Mouse (Mus musculus): Measurements from ENCODE around the gene Gpr146. TPM values are rescaled to one million over a fixed set of nuclear protein-coding genes. Genes with fewer than 3 reads are reported as not detected.

Gene Gpr146
- total and polyA plus RNA-seq, 2 experiments from 2014 or later, result 3.0 to 4.1 TPM

DNA sequence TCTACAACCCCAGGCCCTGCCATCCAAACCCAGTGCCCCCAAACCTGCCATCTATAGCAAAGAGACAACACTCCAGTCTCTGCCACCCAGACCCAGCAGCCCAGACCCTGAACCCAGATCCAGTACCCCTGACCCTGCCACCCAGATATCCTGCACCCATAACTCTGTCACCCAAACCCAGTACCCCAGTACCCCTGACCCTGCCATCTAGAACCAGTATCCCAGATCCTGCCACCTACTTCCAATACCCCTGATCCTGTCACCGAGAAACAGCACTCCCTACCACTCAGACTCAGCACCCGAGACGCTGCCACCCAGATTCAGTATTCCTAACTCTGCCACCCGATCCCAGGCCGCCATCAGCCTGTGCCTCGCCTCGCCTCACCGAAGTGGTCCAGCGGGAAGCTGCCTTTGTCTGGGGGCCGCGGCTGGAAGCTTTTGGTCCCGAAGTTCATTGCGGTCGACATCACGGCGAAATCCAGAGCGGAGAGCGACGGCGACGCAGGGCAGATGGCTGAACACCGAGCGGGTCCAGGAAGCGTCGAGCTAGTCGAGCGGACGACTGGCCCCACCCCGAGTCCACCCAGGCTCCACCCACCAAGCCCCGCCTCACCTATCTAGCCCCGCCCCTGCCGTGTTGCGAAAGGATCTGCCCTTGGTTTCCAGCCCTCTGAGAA lies 32.7 kb upstream of the Gpr146 start:
- ATAC-seq (ENCODE audit: low FRiP score), result peak; percentile 92

DNA sequence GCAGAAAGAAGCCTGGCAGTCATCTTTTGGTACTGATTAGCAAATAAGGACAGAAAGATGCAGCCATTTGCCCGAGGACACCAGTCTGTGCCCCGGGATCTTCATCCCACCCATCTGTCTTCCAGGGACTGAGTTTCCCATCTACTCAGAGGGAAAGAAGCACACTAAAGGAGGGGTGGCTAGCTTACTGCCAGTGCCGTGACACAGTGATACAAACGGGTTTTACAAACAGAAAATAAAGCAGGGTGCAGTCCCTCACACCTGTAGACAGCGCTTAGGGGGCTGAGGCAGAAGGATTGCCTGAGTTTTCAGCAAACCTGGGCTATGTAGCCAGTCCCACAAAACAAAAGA lies 32.2 kb upstream of the Gpr146 start:
- Histone ChIP-seq H3K4me1 (ENCODE audit: insufficient read depth, low read length) (peaks cover 2% of the 10 kb centered on the region; the same call in 1 of the 2 replicates), H3K9me3 (ENCODE audit: low read length) (no peaks in the 10 kb centered on the region), H3K4me3 (ENCODE audit: low read depth, low read length) (peak overlapping the region; percentile 79), H3K27ac (ENCODE audit: low read depth, low read length) (peak overlapping the region; percentile 27; the same call in 1 of the 2 replicates), H3K4me2 (ENCODE audit: low read depth, low read length, poor library complexity, severe bottlenecking) (peak overlapping the region; percentile 89), H3K27me3 (ENCODE audit: insufficient read depth, low read length) (no peaks in the 10 kb centered on the region), H3K36me3 (ENCODE audit: insufficient read depth, low read length) (peaks cover 17% of the 10 kb centered on the region), H3K9ac (replicated peaks; ENCODE audit: low read length, poor library complexity, severe bottlenecking) (peak overlapping the region; percentile 93; the same call in 1 of the 2 replicates)
- no peak for TF ChIP-seq CTCF (IDR thresholded peaks at IDR 0.05)
- WGBS, result 8% methylated on average over 5 of the region's 5 CpGs
- DNase-seq (ENCODE audit: low spot score) (no peak), ATAC-seq (ENCODE audit: low FRiP score) (no peak; the same call in 1 of the 2 replicates)

More for the DNA sequence above, 32.7 kb upstream of the Gpr146 start:
- WGBS, result under 1% methylated on average over 33 of the region's 33 CpGs
- no peaks in the 10 kb centered on the region for H3K27me3 ChIP-seq (ENCODE audit: insufficient read depth, low read length)
- peaks cover 2% of the 10 kb centered on the region; the same call in 1 of the 2 replicates for H3K4me1 ChIP-seq (ENCODE audit: insufficient read depth, low read length)
- peak overlapping the region; percentile 79 for H3K4me3 ChIP-seq (ENCODE audit: low read depth, low read length)
- H3K27ac ChIP-seq (ENCODE audit: low read depth, low read length), result peak overlapping the region; percentile 69
- H3K36me3 ChIP-seq (ENCODE audit: insufficient read depth, low read length), result peaks cover 22% of the 10 kb centered on the region
- peak; percentile 95 for DNase-seq (ENCODE audit: low spot score)
- no peaks in the 10 kb centered on the region for H3K9me3 ChIP-seq (ENCODE audit: low read length)
- H3K9ac ChIP-seq (replicated peaks; ENCODE audit: low read length, poor library complexity, severe bottlenecking), result peak overlapping the region; percentile 93
- TF ChIP-seq CTCF (IDR thresholded peaks at IDR 0.05), result no peak
- peak overlapping the region; percentile 89 for H3K4me2 ChIP-seq (ENCODE audit: low read depth, low read length, poor library complexity, severe bottlenecking)

DNA sequence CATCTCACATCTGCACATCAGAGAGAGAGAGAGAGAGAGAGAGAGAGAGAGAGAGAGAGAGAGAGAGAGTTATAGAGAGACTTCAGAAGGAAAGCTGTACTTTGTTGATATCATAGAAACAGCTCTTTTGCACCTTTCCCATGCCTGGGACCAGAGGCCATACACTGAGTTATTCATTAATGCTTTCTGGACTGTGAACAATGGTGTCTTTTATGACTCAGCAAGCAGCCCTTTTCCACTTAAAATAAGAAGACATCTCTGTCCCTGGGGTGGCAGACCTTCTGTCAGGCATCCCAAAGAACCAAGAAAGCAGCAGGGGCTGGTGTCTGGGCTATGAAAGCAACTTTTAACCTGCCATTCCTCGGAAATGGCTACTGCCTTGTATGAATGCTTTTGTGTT lies 30.3 kb upstream of the Gpr146 start:
- Histone ChIP-seq H3K4me2 (ENCODE audit: low read depth, low read length, poor library complexity, severe bottlenecking) (no peak overlapping the region), H3K4me1 (ENCODE audit: insufficient read depth, low read length) (peaks cover 2% of the 10 kb centered on the region; the same call in 1 of the 2 replicates), H3K9me3 (ENCODE audit: low read length) (no peaks in the 10 kb centered on the region), H3K27ac (ENCODE audit: low read depth, low read length) (no peak overlapping the region), H3K9ac (replicated peaks; ENCODE audit: low read length, poor library complexity, severe bottlenecking) (no peak overlapping the region), H3K36me3 (ENCODE audit: insufficient read depth, low read length) (peaks cover 2% of the 10 kb centered on the region; the same call in 1 of the 2 replicates), H3K27me3 (ENCODE audit: insufficient read depth, low read length) (no peaks in the 10 kb centered on the region), H3K4me3 (ENCODE audit: low read depth, low read length) (no peak overlapping the region)
- ATAC-seq (ENCODE audit: low FRiP score) (no peak), DNase-seq (ENCODE audit: low spot score) (no peak)
- 67% methylated on average over 1 of the region's 1 CpGs for WGBS
- TF ChIP-seq CTCF (IDR thresholded peaks at IDR 0.05), result no peak

DNA sequence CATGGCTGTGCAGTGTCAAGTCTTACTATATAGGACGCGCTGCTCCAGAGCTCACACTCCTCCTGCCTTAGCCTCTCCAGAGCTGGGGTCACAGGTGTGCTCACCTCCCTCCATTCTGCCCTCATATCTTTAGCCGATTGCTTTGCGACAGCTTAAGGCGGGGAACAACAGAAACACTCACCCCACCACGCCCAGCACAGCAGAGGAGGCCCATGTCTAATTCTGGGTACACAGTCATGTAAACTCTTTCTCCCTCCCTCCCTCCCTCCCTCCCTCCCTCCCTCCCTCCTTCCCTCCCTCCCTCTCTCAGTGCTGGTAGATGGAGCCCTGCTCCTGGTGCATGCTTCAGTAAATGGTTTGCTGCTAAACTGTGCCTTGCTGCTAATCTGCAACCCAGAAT lies 27.8 kb upstream of the Gpr146 start:
- no peaks in the 10 kb centered on the region for H3K36me3 ChIP-seq (ENCODE audit: insufficient read depth, low read length)
- no peaks in the 10 kb centered on the region for H3K27me3 ChIP-seq (ENCODE audit: insufficient read depth, low read length)
- no peak overlapping the region for H3K4me3 ChIP-seq (ENCODE audit: low read depth, low read length)
- WGBS, result 80% methylated on average over 6 of the region's 6 CpGs
- no peak overlapping the region for H3K27ac ChIP-seq (ENCODE audit: low read depth, low read length)
- H3K9me3 ChIP-seq (ENCODE audit: low read length), result no peaks in the 10 kb centered on the region
- ATAC-seq (ENCODE audit: low FRiP score), result no peak
- no peak for TF ChIP-seq CTCF (IDR thresholded peaks at IDR 0.05)
- H3K9ac ChIP-seq (replicated peaks; ENCODE audit: low read length, poor library complexity, severe bottlenecking), result no peak overlapping the region
- no peak for DNase-seq (ENCODE audit: low spot score)
- no peak overlapping the region for H3K4me2 ChIP-seq (ENCODE audit: low read depth, low read length, poor library complexity, severe bottlenecking)
- H3K4me1 ChIP-seq (ENCODE audit: insufficient read depth, low read length), result no peaks in the 10 kb centered on the region

DNA sequence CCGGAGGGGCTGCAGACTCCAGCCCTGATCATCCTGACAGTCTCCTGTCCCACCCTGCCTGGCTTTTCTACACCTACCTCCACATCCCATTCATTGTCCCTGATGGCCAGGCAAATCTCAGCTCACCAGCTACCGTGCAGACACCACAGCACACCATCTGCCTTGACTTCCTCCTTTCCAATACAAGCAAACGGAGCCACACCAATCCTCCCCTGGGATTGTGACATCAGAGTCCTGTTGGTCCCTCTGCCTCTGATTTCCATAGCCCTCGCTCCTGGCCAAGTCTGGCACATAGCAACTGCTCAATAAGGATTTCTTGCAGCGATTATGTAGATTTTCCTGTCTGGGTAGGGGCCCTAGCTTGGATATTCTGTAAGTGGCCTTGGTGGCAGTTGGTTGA lies 26.4 kb upstream of the Gpr146 start, which contains the start of gene Cox19:
Cox19 (minus strand) TSS at position 285 of the 400 bp plus-strand sequence.
- no peak for TF ChIP-seq CTCF (IDR thresholded peaks at IDR 0.05)
- no peak within 1 kb of the TSS for H3K27ac ChIP-seq (ENCODE audit: low read depth, low read length)
- WGBS, result 49% methylated on average over 5 of the region's 5 CpGs
- H3K27me3 ChIP-seq (ENCODE audit: insufficient read depth, low read length), result no peaks in the 10 kb centered on the region
- no peaks in the 10 kb centered on the region for H3K9me3 ChIP-seq (ENCODE audit: low read length)
- no peaks in the 10 kb centered on the region for H3K4me1 ChIP-seq (ENCODE audit: insufficient read depth, low read length)
- no peak within 1 kb of the TSS for H3K4me2 ChIP-seq (ENCODE audit: low read depth, low read length, poor library complexity, severe bottlenecking)
- ATAC-seq (ENCODE audit: low FRiP score) (no peak), DNase-seq (ENCODE audit: low spot score) (no peak)
- no peaks in the 10 kb centered on the region for H3K36me3 ChIP-seq (ENCODE audit: insufficient read depth, low read length)
- no peak within 1 kb of the TSS for H3K4me3 ChIP-seq (ENCODE audit: low read depth, low read length)
- 0 out of 2 replicates have a peak within 1 kb of the TSS, but pooled peaks have one; percentile 13 for H3K9ac ChIP-seq (replicated peaks; ENCODE audit: low read length, poor library complexity, severe bottlenecking)

DNA sequence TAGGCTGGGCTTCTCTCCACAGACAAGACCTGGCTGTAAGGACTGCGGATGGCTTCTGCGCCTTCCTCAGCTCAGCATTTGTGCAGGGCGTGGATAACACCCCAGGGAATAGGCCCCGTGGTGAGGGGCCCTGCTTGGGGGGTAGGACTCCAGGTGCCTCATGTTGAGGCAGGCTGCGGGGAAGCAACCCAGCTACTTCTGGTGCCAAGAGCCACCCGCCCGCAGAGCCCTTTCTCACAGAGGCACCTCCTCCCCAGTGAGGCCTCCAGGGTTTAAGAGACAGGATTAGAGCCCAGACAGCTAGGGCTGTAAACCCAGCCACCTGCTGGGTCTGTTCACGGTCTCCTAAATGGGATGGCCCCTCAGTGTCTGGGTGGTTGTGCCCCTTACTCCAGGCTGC lies 25.9 kb upstream of the Gpr146 start:
- no peaks in the 10 kb centered on the region for H3K9me3 ChIP-seq (ENCODE audit: low read length)
- no peak for TF ChIP-seq CTCF (IDR thresholded peaks at IDR 0.05)
- no peaks in the 10 kb centered on the region for H3K36me3 ChIP-seq (ENCODE audit: insufficient read depth, low read length)
- ATAC-seq (ENCODE audit: low FRiP score) (no peak), DNase-seq (ENCODE audit: low spot score) (no peak)
- H3K4me3 ChIP-seq (ENCODE audit: low read depth, low read length), result no peak overlapping the region
- WGBS, result 27% methylated on average over 8 of the region's 8 CpGs
- no peaks in the 10 kb centered on the region for H3K27me3 ChIP-seq (ENCODE audit: insufficient read depth, low read length)
- H3K9ac ChIP-seq (replicated peaks; ENCODE audit: low read length, poor library complexity, severe bottlenecking), result 0 out of 2 replicates have a peak overlapping the region, but pooled peaks have one; percentile 13
- H3K4me2 ChIP-seq (ENCODE audit: low read depth, low read length, poor library complexity, severe bottlenecking), result no peak overlapping the region
- no peak overlapping the region for H3K27ac ChIP-seq (ENCODE audit: low read depth, low read length)
- no peaks in the 10 kb centered on the region for H3K4me1 ChIP-seq (ENCODE audit: insufficient read depth, low read length)
